Mouse (Mus musculus): ENCODE results near the gene Ptges. TPM values are rescaled to one million over a fixed set of nuclear protein-coding genes. Genes with fewer than 3 reads are reported as not detected.
"Not testable (repeated sequence)": the region's sequence is repeated elsewhere in the genome, so short reads cannot be mapped to it uniquely, and the experiment has no call there.

Ptges gene
- 1 to 10 TPM; 1.1 to 2.3 TPM for total RNA-seq (2021)

DNA sequence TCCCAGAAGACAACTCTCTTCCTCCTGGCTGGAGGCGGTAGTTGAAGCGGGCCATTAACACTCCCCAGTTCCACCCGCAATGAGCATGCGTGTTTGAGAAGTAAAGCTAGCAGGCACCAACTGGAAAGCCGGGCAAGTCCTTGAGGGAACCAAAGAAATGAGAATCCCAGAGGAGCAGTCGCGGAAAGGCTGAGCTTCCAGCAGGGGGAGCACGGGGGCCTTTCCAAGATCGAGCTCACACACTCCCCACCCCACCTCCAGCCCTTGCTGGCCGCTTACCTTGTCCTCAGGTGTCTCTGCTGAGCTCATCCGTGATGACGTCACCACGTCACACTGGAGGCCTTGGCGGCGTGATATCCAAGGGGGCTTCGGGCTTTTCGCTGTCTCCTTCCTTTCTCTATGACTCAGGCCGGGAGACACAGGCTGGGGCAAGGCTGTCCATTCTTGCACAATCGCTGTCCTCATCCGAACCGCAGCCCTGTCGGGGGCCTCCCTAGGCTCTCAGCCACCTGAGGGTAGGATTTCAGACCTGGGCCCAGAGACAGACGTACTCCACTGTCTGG is at the start of gene Ptges:
Ptges (minus strand) TSS at position 381 of the 563 bp plus-strand sequence.
- peak; percentile 68 to 74 for DNase-seq
- intact Hi-C loops (cut with DNase I) = no loop called here

DNA sequence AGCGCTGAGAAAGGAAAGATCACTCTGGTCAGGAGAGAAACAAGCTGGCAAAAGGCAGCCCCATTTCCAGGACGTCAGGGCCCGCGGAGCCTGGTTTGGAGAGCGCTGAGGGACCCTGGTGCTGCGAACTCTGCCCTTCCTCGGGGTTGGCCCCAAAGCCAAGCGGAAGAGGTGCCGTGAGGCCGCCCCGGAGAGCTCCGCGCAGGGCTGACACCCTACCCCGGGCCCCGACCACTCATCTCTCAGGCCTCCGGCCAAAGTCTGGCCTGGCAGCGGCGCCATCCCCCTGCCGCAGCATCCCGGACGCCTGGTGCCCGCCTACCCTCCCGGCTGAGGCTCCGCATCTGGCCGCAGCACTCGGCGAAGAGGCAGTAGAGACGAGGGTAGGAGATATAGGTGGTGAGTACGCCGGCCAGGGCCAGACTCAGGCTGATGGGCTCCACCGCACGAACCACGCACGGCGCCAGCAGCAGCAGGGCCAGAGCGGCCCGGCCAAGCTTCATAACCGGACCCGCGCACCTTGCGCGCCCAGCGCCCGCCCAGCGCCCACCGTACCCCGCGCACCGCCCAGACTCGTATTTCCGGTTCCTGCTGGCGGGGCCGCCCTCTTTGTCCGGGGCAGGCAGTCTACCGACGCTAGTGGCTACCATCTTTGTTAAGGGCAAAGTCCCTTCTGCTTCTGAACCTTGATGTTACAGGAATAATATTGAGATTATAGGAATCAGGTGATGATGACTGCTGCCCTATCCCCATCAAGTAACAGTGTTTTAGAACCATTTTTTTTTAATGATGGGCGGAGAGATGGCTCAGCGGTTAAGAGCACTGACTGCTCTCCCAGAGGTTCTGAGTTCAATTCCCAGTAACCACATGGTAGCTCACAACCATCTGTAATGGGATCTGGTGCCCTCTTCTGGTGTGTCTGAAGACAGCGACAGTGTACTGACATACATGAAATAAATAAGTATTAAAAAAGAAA is 38.0 kb upstream of the Ptges start, which contains the start of gene Tor1a:
Tor1a (minus strand) TSS at position 582 of the 976 bp plus-strand sequence.
- intact Hi-C loops (cut with DNase I) = no loop called here
- peak; percentile 92 for DNase-seq

DNA sequence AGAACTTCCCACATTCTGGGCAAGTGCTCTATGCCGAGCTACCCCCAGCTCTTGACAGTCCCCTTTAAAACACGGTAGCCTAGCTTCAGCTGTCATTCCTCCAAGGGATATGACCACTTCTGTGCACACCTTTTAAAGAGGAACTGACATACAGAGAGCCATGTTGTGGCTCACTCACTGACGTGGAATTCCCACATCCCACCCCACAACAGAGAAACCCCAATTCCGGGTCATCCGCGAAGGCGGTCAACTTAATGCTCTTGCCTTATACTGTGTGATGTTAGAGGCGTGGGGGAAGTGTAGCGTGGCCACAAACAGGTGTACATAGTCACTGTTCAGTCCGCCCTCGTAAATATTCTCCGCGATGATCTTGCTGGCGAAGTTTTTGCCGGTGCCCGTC is 37.2 kb upstream of the Ptges start:
- DNase-seq = no peak
- intact Hi-C loops (cut with DNase I) = no loop called here

DNA sequence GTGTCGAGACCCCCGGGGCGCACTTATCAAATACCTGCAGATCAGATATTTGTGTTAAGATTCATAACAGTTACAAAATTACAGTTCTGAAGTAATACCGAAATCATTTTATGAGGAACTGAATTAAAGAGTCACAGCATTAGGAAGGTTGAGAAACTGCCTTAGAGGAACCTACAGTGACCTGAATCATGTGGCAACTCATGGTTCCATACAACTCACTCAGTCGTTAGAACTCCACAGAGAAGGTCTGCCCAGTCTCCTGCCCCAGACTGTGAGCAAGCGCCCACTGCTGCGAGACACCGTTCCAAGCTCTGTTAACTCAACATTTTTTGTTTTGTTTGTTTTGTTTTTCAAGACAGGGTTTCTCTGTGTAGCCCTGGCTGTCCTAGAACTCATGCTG is 36.0 kb upstream of the Ptges start:
- intact Hi-C loops (cut with DNase I) = no loop called here
- no peak for DNase-seq

DNA sequence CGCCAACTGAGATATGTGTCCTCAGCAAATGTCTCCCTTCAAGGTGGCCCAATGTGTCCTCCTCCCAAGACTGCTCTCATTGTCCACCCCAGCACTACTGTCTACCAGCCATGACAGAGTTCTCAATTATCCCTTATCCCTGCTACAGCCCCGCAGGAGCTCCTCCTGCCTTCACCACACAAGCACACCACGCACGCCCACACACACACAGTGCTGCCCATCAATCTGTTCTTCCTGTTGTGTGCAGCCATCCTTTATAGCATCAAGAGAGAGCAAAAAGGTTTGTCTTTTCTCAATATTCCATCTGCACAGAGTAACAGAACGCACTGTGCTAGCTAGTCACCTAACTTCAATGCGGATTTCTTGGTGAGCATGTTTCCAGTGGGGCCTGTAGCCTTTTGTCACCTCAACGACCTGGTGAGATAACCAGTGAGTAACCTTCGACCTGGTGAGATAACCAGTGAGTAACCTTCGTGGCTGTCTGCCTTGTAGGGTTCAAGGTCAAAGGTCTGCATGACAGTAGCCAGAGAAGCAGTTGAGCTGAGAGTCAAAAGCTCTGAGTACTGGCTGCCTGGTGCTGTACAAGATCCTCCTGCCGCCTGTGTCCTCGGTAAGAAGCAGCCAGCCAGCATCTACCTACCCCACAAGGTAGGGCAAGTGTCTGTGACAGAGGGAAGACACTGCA is 33.0 kb upstream of the Ptges start:
- intact Hi-C loops (cut with DNase I) = no loop called here
- no peak for DNase-seq

DNA sequence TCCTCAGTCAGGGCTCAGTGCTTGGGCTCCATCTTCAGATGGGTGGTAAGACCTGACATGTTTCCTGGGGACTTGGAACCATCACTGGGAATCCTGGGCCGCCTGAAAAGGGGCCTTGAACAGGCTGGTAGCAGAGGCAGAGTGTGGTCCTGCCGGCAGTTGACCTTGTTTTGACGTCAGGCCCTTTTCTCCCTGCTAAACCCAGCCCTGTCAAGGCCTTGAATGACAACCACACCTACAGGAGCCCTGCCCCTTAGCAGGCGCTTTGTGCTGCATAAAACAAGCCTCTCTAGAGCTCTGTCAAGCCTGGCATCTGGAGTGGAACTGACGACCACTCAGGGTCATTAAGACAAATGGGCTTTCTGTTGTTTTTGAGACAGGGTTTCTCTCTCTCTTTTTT is 30.2 kb upstream of the Ptges start:
- no peak for DNase-seq
- intact Hi-C loops (cut with DNase I) = no loop called here

DNA sequence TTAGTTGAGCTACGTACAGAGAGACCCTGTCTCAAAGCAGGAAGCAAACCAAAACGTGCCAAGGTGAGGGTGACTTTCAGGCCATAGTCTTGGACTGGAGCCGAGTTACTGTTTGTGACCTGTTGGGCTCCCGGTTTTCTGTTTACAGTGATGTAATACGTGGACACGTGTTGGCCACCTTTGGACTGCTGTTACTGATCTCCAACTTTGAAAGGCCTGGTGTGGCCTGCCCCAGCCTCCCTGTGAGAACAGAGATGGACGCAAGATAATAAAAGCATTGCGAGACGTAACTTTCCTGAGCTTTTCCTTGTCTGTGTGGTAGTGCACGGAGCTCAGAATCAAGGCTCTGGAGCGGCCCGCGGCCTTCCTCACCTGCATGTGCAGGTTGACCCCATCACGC is 29.1 kb upstream of the Ptges start:
- DNase-seq = no peak
- intact Hi-C loops (cut with DNase I) = no loop called here

DNA sequence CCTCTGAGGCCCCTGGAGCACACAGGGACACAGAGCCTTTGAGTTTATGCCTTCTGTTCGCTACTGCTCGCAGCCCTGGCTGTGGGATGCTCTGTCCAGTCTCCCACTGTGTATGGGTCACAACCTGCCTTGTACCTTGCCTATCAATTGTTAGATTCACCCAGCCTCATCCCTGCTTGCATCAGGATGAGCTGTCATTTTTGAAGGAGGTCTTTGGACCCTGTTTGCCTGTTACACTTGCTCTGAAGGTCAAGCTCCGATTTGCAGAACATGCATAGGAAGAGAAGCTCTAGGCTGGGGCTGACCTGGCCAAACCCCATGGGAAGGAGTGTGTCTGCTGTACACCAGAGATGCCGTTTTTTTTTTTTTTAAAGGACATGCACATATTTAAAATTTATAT is 27.8 kb upstream of the Ptges start:
- no peak for DNase-seq
- intact Hi-C loops (cut with DNase I) = no loop called here

DNA sequence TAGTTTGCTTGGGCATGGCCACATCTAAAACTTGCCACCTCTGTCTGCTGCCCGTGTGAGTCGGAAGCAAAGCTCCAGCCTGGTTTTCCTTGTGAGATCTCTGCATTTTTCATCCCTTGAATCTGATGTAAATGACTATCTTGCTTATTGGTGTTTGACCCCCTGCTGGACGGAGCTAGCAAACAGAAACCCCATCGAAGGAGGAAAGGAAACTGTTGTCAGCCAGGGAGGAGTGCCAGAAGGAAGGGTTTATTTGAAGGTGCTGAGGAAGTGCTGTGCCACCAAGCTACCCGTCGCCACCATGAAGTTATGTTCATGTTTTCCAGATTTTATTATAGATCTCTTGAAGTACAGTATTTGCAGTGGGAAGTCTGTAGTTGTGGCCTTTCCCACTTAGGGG is 25.1 kb upstream of the Ptges start:
- intact Hi-C loops (cut with DNase I) = no loop called here
- DNase-seq = no peak

DNA sequence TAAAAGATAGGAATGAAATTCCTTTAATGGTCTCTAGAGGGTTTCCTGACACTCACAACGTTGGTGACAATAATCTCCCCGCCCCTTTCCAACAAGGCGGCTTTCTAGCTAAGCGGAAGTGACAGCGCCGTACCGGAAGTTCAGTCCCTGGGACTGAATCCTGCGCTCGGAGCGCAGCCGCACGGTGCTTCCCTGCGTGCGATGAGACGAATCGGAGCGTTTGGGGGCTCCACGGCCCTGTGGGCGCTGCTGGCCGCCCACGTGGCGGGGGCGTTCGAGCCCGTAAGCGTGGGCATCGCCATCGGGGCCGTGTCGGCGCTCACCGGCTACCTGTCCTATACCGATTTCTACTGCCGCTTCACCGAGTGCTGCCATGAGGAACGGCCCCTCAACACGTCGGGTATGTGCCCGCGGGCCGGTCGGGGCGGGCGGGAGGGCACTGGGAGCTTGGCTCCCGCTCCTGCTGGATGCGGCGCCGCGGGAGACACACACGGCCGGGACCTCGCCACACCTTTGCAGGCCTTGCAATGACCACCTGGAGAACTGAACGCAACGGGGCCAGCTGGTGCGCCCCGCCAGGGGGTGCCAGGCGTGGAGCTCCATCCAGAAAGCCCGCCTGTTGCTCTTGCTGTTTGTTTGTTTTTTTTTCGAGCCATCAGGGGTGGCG is 23.3 kb upstream of the Ptges start, which contains the start of gene Tor1b:
Tor1b (plus strand) TSS at position 136 of the 667 bp plus-strand sequence.
- intact Hi-C loops (cut with DNase I) = loop anchor here (2.0 kb wide), 1 partner anchor 28 kb away; no protein-coding TSS in a partner anchor
- peak; percentile 87 to 91 for DNase-seq

DNA sequence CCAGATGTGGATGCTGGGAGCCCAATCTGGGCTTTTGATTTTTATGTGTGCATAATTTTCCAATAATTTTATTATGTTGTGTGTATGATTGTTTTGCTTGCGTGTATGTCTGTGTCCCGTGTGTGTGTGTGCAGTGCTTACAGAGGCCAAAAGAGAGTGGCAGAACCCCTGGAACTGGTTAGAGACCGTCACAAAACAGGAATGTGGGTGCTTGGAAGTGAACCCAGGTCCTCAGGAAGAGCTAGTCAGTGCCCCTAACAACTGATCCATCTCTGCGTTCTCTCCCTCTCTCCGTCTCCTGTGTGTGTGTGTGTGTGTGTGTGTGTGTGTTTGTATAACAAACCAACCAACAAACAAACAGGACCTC is 22.8 kb upstream of the Ptges start:
- DNase-seq = no peak
- intact Hi-C loops (cut with DNase I) = loop anchor here (2.0 kb wide), 1 partner anchor 28 kb away; no protein-coding TSS in a partner anchor

DNA sequence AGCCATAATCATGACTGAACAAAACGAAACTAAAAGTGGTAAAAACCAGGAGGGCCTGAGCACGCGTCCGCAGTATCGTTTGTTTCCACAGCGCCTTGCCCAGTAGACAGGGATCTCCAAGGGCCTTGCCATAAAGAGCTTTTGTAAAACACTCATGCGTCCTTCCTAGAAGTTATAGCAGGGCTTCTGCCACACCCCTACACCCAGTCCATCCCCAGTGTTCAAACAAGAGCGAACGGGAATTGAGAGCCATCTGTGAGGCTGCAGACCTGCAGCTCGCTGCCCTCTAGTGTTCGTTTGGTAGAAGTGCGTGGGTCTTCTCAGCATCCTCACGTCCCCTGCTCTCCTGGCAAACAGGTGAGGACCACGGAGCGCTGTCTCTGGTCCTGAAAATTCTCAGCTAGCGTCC is 12.9 kb upstream of the Ptges start:
- DNase-seq = peak; percentile 68 to 73
- intact Hi-C loops (cut with DNase I) = no loop called here

DNA sequence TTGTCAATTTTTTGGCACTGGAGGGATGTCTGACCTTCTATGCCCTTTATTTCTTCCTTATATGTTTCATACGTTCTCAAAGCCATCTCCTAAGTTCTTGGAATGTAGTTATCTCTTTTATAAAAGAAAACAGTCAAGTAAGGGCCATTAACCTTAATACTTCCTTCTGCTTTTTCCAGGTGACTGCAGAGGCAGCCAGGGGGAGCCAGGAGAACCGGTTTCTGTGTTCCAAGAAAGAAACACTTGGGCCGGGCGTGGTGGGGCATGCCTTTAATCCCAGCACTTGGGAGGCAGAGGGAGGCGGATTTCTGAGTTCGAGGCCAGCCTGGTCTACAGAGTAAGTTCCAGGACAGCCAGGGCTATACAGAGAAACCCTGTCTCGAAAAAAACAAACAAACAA is 12.5 kb upstream of the Ptges start:
- DNase-seq; intact Hi-C loops (cut with DNase I): not testable (repeated sequence)

DNA sequence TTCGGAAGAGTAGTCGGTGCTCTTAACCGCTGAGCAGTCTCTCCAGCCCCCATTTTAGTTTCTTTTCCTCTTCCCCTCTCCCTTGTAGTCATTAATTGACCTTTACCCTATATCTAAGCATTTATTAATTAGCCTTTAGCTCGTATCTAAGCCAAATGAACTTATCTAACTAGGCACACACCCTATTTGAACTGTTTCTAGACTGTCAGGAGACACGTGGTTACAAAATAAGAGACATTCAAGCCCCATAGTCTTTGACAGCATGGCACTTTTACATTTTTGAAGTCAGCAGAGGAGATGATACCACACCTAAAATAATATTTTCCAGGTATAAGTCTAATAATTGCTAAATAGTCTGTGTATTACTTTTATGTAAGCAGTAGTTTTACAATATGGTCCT is 11.9 kb upstream of the Ptges start:
- no peak for DNase-seq
- intact Hi-C loops (cut with DNase I) = no loop called here

DNA sequence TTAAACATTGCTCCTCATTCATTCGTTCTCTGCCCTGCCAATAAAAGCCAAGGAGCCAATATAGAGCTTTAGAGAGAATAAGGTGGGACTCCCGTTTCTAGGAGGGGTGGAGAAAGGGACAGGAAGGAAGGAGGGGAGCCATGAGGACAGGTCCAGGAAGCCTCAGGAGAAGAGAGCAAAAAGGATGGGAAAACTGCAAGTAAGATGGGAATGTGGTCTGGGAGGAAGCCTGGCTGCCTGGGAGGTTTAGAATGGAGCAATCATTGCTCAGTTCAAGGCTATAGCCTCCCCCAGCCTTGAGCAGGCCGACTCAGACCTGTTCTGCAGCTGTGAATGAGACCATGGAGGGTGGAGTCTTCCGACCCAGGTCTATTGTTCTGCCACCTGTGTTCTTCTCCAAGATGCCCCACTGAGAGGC is 8.9 kb upstream of the Ptges start:
- intact Hi-C loops (cut with DNase I) = no loop called here
- DNase-seq = no peak

DNA sequence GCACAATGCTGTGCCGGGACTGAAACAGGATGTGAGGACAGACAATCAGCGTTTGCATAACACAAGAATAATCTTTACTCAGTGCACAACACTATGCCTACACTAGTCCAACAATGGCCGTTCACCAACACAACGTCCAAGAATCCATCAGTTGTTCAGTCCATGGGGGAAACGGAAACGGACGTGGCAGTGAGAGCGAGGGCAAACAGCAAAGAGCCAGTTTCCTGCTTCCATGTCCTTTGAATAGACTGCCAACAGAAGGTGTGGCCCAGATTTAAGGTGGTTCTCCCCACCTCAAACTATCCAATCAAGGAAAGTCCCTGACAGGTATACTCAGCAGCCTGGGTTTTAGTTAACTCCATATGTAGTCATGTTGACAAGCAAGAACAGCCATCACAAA is 8.1 kb upstream of the Ptges start:
- intact Hi-C loops (cut with DNase I) = no loop called here
- no peak for DNase-seq

DNA sequence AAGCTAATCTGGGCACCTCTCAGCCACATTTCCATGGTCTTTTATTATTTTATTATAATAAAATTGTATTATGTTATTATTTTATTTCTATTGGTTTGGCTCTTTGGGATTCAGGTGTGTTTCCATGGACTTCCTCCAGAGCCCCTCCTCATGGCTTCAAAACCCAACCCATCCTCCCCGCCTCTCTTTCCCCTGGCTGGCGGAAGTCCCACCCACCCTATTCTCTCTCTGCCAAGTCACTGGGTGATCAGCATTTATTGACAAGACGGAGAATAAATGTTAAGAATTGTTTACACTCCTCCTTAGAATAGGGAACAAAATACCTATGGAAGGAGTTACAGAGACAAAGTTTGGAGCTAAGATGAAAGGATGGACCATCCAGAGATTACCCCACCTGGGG is 7.1 kb upstream of the Ptges start:
- DNase-seq = no peak
- intact Hi-C loops (cut with DNase I) = no loop called here

DNA sequence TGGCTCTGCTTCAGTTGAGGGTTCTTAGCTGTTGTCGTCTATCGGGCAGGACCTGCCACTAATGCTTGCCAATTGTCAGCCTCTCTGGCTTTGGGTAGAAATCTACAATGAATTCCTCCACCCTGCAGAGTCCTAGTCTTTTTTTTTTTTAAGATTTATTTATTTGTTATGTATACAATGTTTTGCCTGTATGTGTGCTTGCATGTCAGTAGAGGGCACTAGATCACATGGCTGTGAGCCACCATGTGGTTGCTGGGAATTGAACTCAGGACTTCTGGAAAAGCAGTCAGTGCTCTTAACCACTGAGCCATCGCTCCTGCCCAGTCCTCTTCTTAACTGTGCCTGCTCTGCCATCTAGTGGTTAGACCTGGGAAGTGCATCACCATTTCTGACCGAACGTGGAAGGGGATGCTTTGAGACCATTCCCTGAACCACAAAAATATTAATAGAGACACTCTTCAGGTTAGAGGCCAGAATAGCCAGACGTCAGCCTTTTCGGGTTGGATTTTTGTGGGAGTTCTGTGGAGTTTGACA is 4.3 kb upstream of the Ptges start:
- intact Hi-C loops (cut with DNase I) = loop anchor here (1.0 to 2.0 kb wide), 4 partner anchors 43 to 499 kb away; no protein-coding TSS in a partner anchor
- DNase-seq = peak; percentile 82 to 90

DNA sequence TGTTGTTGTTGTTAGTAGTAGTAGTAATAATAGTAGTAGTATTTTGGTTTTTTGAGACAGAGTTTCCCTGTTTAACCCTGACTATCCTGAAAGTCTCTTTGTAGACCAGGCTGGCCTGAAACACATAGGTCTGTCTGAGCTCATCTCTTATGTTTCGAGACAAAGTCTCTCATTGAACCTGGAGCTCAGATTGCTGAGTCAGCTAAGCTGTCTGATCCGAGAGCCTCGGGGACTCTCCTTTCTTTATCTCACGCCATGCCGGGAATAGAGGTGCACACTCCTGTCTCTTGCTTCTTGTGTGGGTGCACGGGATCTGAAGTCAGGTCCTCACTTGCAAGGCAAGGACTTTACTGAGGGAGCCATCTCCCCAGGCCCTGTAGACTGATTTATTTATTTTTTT is 3.4 kb upstream of the Ptges start:
- DNase-seq = no peak
- intact Hi-C loops (cut with DNase I) = no loop called here

DNA sequence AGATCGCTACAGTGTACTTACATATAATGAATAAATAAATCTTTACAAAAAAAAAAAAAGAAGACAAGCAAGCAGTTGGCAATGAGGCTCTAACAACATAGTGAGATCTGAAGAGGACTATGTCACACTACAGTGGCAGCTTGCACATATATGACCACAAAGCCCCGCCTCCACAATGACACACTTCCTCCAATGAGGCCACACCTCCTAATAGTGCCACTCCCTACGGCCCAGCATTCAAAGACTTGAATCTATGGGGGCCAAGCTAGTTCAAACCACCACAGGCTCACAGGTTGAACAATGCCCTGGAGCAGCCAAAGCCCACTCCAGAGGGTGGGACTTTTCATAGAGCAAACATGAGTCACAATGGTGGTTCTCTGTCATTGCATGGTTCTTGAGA is 2.3 kb upstream of the Ptges start:
- intact Hi-C loops (cut with DNase I) = no loop called here
- no peak for DNase-seq
